Mouse (Mus musculus) cerebellum, postnatal 10 days (tissue): ENCODE results near the gene Cd47.

Experiments
- DNase-seq, 2 experiments: peaks; one replicate each; pipeline ENCODE4 v3.0.0; 2021; ENCODE audit warnings: mixed read lengths in 2 of 2

Gene Cd47

GRCm38 (mm10) chr16:49920191-49920590 is 119.9 kb downstream of the Cd47 start:
- peak; percentile 53 to 59 for DNase-seq

- DNase-seq, result no peak
These were observed 121.3 kb downstream of the Cd47 start for GRCm38 (mm10) chr16:49921677-49922076.

GRCm38 (mm10) chr16:49922098-49922497 is 121.8 kb downstream of the Cd47 start:
- DNase-seq, result no peak

GRCm38 (mm10) chr16:49923720-49924119 is 123.4 kb downstream of the Cd47 start:
- DNase-seq, result no peak

GRCm38 (mm10) chr16:49924941-49925340 is 124.6 kb downstream of the Cd47 start:
- DNase-seq, result peak; percentile 58 to 68

GRCm38 (mm10) chr16:49933274-49933673 is 132.9 kb downstream of the Cd47 start:
- no peak for DNase-seq

GRCm38 (mm10) chr16:49936008-49936443 is 135.7 kb downstream of the Cd47 start:
- DNase-seq, result no peak

GRCm38 (mm10) chr16:49936793-49937192 is 136.5 kb downstream of the Cd47 start:
- DNase-seq, result no peak

GRCm38 (mm10) chr16:49937218-49938165 is 137.2 kb downstream of the Cd47 start:
- no peak for DNase-seq

- DNase-seq, result no peak
These were observed 138.4 kb downstream of the Cd47 start for GRCm38 (mm10) chr16:49938483-49939301.

GRCm38 (mm10) chr16:49939376-49939775 is 139.0 kb downstream of the Cd47 start:
- DNase-seq, result no peak

- DNase-seq, result no peak
These were observed 140.1 kb downstream of the Cd47 start for GRCm38 (mm10) chr16:49940473-49940872.

GRCm38 (mm10) chr16:49941031-49941430 is 140.7 kb downstream of the Cd47 start:
- no peak for DNase-seq

- DNase-seq, result no peak
These were observed 143.4 kb downstream of the Cd47 start for GRCm38 (mm10) chr16:49943726-49944125.

GRCm38 (mm10) chr16:49945084-49945483 is 144.8 kb downstream of the Cd47 start:
- DNase-seq, result no peak

- DNase-seq, result no peak
These were observed 146.7 kb downstream of the Cd47 start for GRCm38 (mm10) chr16:49947049-49947448.

GRCm38 (mm10) chr16:49947610-49948009 is 147.3 kb downstream of the Cd47 start:
- no peak for DNase-seq

- no peak for DNase-seq
These were observed 148.0 kb downstream of the Cd47 start for GRCm38 (mm10) chr16:49948287-49948686.

- no peak for DNase-seq
These were observed 148.9 kb downstream of the Cd47 start for GRCm38 (mm10) chr16:49949261-49949660.

- DNase-seq, result peak; percentile 34 to 38
These were observed 150.0 kb downstream of the Cd47 start for GRCm38 (mm10) chr16:49950340-49950739.

- DNase-seq, result peak; percentile 29 to 40
These were observed 151.0 kb downstream of the Cd47 start for GRCm38 (mm10) chr16:49951288-49951691.

GRCm38 (mm10) chr16:49951925-49952523 is 151.7 kb downstream of the Cd47 start:
- DNase-seq, result peak; percentile 33 to 39

- no peak for DNase-seq
These were observed 153.5 kb downstream of the Cd47 start for GRCm38 (mm10) chr16:49953817-49954216.
